Mouse (Mus musculus) stomach, postnatal 0 days (tissue): ENCODE measurements around the gene Nectin3. TPM values are rescaled to one million over a fixed set of nuclear protein-coding genes. Genes with fewer than 3 reads are reported as not detected.
"Not testable (repeated sequence)": the region's sequence is repeated elsewhere in the genome, so short reads cannot be mapped to it uniquely, and the experiment has no call there.

ENCODE experiments used
- ATAC-seq: fragments of 200-750 bp; cut with Nextera tagmentation; 2 replicates; pipeline ENCODE4 v1.8.0; 2017; ENCODE audit not compliant: low FRiP score, low TSS enrichment
- DNase-seq: peaks from one replicate; pipeline ENCODE4 v3.0.0-alpha.2; 2016; ENCODE audit warnings: low spot score
- H3K27ac ChIP-seq: fragments of 300-500 bp; sonication (generic); replicated peaks from 2 replicates; pipeline ENCODE4 v1.5.1; 2014; ENCODE audit warnings: mild to moderate bottlenecking, control low read depth
- H3K27me3 ChIP-seq: fragments of 300-500 bp; sonication (generic); 2 replicates; pipeline ENCODE4 v1.6.1; 2014; ENCODE audit warnings: low read length; ENCODE audit not compliant: control insufficient read depth, insufficient read depth
- H3K36me3 ChIP-seq: fragments of 300-500 bp; sonication (generic); 2 replicates; pipeline ENCODE4 v1.6.1; 2014; ENCODE audit warnings: low read length, mixed read lengths; ENCODE audit not compliant: control insufficient read depth, insufficient read depth
- H3K4me1 ChIP-seq: fragments of 300-500 bp; sonication (generic); replicated peaks from 2 replicates; pipeline ENCODE4 v1.6.1; 2014; ENCODE audit warnings: antibody characterized with exemption; ENCODE audit not compliant: control insufficient read depth, insufficient read depth
- H3K4me2 ChIP-seq: fragments of 300-500 bp; sonication (generic); replicated peaks from 2 replicates; pipeline ENCODE4 v1.6.1; 2014; ENCODE audit warnings: low read depth, mild to moderate bottlenecking, control low read depth, moderate library complexity
- H3K4me3 ChIP-seq: fragments of 300-500 bp; sonication (generic); 2 replicates; pipeline ENCODE4 v1.5.1; 2014; ENCODE audit warnings: low read depth, low read length, control low read depth
- H3K9ac ChIP-seq: fragments of 300-500 bp; sonication (generic); 2 replicates; pipeline ENCODE4 v1.6.1; 2014; ENCODE audit warnings: mild to moderate bottlenecking, low read length, control low read depth, mixed read lengths
- H3K9me3 ChIP-seq: fragments of 300-500 bp; sonication (generic); 2 replicates; pipeline ENCODE4 v1.6.1; 2016; ENCODE audit warnings: low read length; ENCODE audit not compliant: control insufficient read depth
- CTCF ChIP-seq: IDR thresholded peaks from 2 replicates; pipeline ENCODE4 v1.5.1; 2016; ENCODE audit warnings: antibody characterized with exemption, low read depth, mild to moderate bottlenecking, moderate library complexity
- EP300 ChIP-seq: optimal IDR thresholded peaks from 2 replicates; pipeline ENCODE3; 2016; ENCODE audit warnings: antibody characterized with exemption
- WGBS: fragments of 180-500 bp; shearing (Covaris S2); extraction: QIAGEN DNeasy Blood & Tissue Kit; methylation state at CpG from one replicate; pipeline ENCODE4 v1.1.7; 2014; 5-methylcytosine and 5-hydroxymethylcytosine counted together
- polyA plus RNA-seq: library from polyadenylated mRNA; unstranded; fragments of >200 nt; fragmentation: Nextera tagmentation; extraction: Ambion mirVana; gene quantifications from 2 replicates; pipeline ENCODE4 v1.2.1, GENCODE M21; 2015

The Nectin3 gene
- polyA plus RNA-seq, 1 experiment from 2014 or later, result 10.9 TPM

- no peak for TF ChIP-seq CTCF
- TF ChIP-seq EP300, result no peak
- H3K36me3 ChIP-seq, result no peaks in the 10 kb centered on the region
- no peak overlapping the region for H3K9ac ChIP-seq
- H3K9me3 ChIP-seq, result no peaks in the 10 kb centered on the region
- WGBS, result 79% methylated on average over 5 of the region's 5 CpGs
- ATAC-seq (no peak), DNase-seq (no peak)
- H3K4me2 ChIP-seq, result no peak overlapping the region
- no peak overlapping the region for H3K4me3 ChIP-seq
- H3K27me3 ChIP-seq, result no peaks in the 10 kb centered on the region
- no peak overlapping the region for H3K27ac ChIP-seq
- no peaks in the 10 kb centered on the region for H3K4me1 ChIP-seq
These were observed 114.0 kb downstream of the Nectin3 start for GRCm38 (mm10) chr16:46384279-46384678.

- no peak overlapping the region for H3K4me2 ChIP-seq
- TF ChIP-seq EP300 (no peak), CTCF (no peak)
- no peaks in the 10 kb centered on the region for H3K36me3 ChIP-seq
- no peaks in the 10 kb centered on the region for H3K4me1 ChIP-seq
- H3K27me3 ChIP-seq, result no peaks in the 10 kb centered on the region
- ATAC-seq (no peak), DNase-seq (no peak)
- H3K27ac ChIP-seq, result no peak overlapping the region
- no peak overlapping the region for H3K9ac ChIP-seq
- H3K9me3 ChIP-seq, result no peaks in the 10 kb centered on the region
- no peak overlapping the region for H3K4me3 ChIP-seq
- WGBS, result 84% methylated on average over 4 of the region's 4 CpGs
These were observed 115.0 kb downstream of the Nectin3 start for GRCm38 (mm10) chr16:46383344-46383743.

- H3K9me3 ChIP-seq, result no peaks in the 10 kb centered on the region
- H3K36me3 ChIP-seq, result no peaks in the 10 kb centered on the region
- TF ChIP-seq EP300 (no peak), CTCF (no peak)
- H3K4me1 ChIP-seq, result no peaks in the 10 kb centered on the region
- no peaks in the 10 kb centered on the region for H3K27me3 ChIP-seq
- ATAC-seq (no peak), DNase-seq (no peak)
- WGBS, result 21% methylated on average over 3 of the region's 3 CpGs
- H3K9ac ChIP-seq, result no peak overlapping the region
- no peak overlapping the region for H3K4me3 ChIP-seq
- H3K4me2 ChIP-seq, result no peak overlapping the region
- no peak overlapping the region for H3K27ac ChIP-seq
These were observed 121.8 kb downstream of the Nectin3 start for GRCm38 (mm10) chr16:46376575-46376974.

GRCm38 (mm10) chr16:46362022-46362421 is 136.3 kb downstream of the Nectin3 start:
- Histone ChIP-seq H3K36me3 (no peaks in the 10 kb centered on the region), H3K27me3 (no peaks in the 10 kb centered on the region), H3K4me3 (no peak overlapping the region), H3K27ac (no peak overlapping the region), H3K4me2 (no peak overlapping the region), H3K9ac (no peak overlapping the region), H3K4me1 (no peaks in the 10 kb centered on the region), H3K9me3 (no peaks in the 10 kb centered on the region)
- WGBS, result 57% methylated on average over 6 of the region's 6 CpGs
- TF ChIP-seq EP300 (no peak), CTCF (no peak)
- ATAC-seq, result no peak
- DNase-seq, result no peak

GRCm38 (mm10) chr16:46357658-46358057 is 140.7 kb downstream of the Nectin3 start:
- not testable (repeated sequence) for H3K27ac ChIP-seq, ATAC-seq, DNase-seq, H3K4me3 ChIP-seq, H3K4me2 ChIP-seq, H3K27me3 ChIP-seq, H3K36me3 ChIP-seq, H3K9me3 ChIP-seq, H3K4me1 ChIP-seq, H3K9ac ChIP-seq
- WGBS, result 79% methylated on average over 2 of the region's 2 CpGs

- 58% methylated on average over 3 of the region's 3 CpGs for WGBS
- H3K9me3 ChIP-seq, result no peaks in the 10 kb centered on the region
These were observed 141.7 kb downstream of the Nectin3 start for GRCm38 (mm10) chr16:46356663-46357062.

More at GRCm38 (mm10) chr16:46356663-46357062, 141.7 kb downstream of the Nectin3 start:
- no peak for DNase-seq
- Histone ChIP-seq H3K27ac (no peak overlapping the region), H3K27me3 (no peaks in the 10 kb centered on the region), H3K36me3 (no peaks in the 10 kb centered on the region), H3K4me2 (no peak overlapping the region), H3K4me3 (no peak overlapping the region), H3K4me1 (no peaks in the 10 kb centered on the region), H3K9ac (no peak overlapping the region)
- TF ChIP-seq CTCF (no peak), EP300 (no peak)
- ATAC-seq, result no peak
